Mouse (Mus musculus) heart, embryonic 13.5 days (tissue): Measurements from ENCODE around the gene Clip2. TPM values are rescaled to one million over a fixed set of nuclear protein-coding genes. Genes with fewer than 3 reads are reported as not detected.
A peak's percentile ranks its signal among the peaks of the same experiment; 100 is the strongest.

Experiments used
- ATAC-seq: fragments of 200-750 bp; cut with Nextera tagmentation; 2 replicates; pipeline ENCODE4 v1.8.0; 2017; ENCODE audit warnings: moderate TSS enrichment; ENCODE audit not compliant: insufficient number of reproducible peaks, low FRiP score, low TSS enrichment; ENCODE audit errors: extremely low read depth
- H3K27ac ChIP-seq: fragments of 300-500 bp; sonication (generic); replicated peaks from 2 replicates; pipeline ENCODE4 v1.5.1; 2015; ENCODE audit warnings: moderate library complexity, mild to moderate bottlenecking, inconsistent platforms
- H3K27me3 ChIP-seq: fragments of 300-500 bp; sonication (generic); replicated peaks from 2 replicates; pipeline ENCODE4 v1.6.1; 2015; ENCODE audit warnings: mild to moderate bottlenecking, inconsistent platforms
- H3K36me3 ChIP-seq: fragments of 300-500 bp; sonication (generic); 2 replicates; pipeline ENCODE4 v1.6.1; 2015; ENCODE audit warnings: mild to moderate bottlenecking, inconsistent platforms
- H3K4me1 ChIP-seq: fragments of 300-500 bp; sonication (generic); 2 replicates; pipeline ENCODE4 v1.6.1; 2015; ENCODE audit warnings: inconsistent platforms
- H3K4me2 ChIP-seq: fragments of 300-500 bp; sonication (generic); 2 replicates; pipeline ENCODE4 v1.6.1; 2015; ENCODE audit warnings: inconsistent platforms, mild to moderate bottlenecking, moderate library complexity
- H3K4me3 ChIP-seq: fragments of 300-500 bp; sonication (generic); 2 replicates; pipeline ENCODE4 v1.5.1; 2015; ENCODE audit warnings: moderate library complexity, mild to moderate bottlenecking, inconsistent platforms
- H3K9ac ChIP-seq: fragments of 300-500 bp; sonication (generic); 2 replicates; pipeline ENCODE4 v1.6.1; 2015; ENCODE audit warnings: inconsistent platforms, mild to moderate bottlenecking, moderate library complexity
- H3K9me3 ChIP-seq: fragments of 300-500 bp; sonication (generic); 2 replicates; pipeline ENCODE4 v1.6.1; 2016; ENCODE audit warnings: inconsistent platforms
- WGBS: fragments of 180-500 bp; shearing (Covaris S2); methylation state at CpG from one replicate; pipeline ENCODE4 v1.1.7; 2015; ENCODE audit warnings: mixed read lengths; 5-methylcytosine and 5-hydroxymethylcytosine counted together
- polyA plus RNA-seq: library from polyadenylated mRNA; unstranded; fragments of >200 nt; fragmentation: Nextera tagmentation; extraction: Ambion mirVana; gene quantifications from 2 replicates; pipeline ENCODE4 v1.2.1, GENCODE M21; 2015

The Clip2 gene
- polyA plus RNA-seq, 1 experiment from 2014 or later, result 2.0 TPM

DNA sequence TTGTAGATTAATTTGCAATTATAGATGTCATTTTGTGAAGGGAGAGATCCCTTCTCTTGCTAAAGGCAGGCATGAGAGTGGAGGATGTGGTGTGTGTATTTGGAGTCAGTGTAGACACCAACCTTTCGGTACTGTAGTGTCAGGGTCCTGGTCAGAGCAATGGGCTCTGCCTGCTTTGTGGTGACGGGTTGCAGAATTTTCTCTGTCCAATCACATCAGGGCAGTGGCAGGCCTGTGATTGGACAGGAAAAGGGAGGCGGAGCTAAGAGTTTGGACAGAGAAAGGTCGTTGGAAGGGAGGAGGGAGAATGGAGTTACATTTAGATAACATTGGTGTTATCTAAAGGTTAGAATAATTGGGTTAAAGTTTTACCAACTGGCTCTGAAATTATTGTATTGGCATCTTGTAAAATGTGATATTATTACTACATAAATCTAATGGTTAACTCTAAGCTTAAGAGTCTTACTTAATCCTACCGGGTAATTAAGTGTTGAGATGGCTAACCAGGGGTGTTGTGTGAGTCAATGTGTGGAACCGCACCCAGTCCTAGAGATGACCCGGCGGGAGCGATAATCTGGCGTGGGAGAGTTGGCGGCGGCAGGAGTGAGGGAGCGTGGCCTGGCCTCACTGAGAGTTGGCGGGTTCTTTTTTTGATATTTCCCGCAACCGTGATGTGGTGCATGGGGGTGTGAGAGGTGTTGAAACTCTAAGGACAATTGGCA is 8.4 kb upstream of the Clip2 start:
- Histone ChIP-seq H3K4me1 (peaks cover 5% of the 10 kb centered on the region), H3K9me3 (no peaks in the 10 kb centered on the region), H3K27ac (no peak overlapping the region), H3K4me2 (no peak overlapping the region), H3K9ac (no peak overlapping the region), H3K27me3 (no peaks in the 10 kb centered on the region), H3K4me3 (no peak overlapping the region), H3K36me3 (no peaks in the 10 kb centered on the region)
- 74% methylated on average over 16 of the region's 16 CpGs for WGBS
- ATAC-seq, result no peak

DNA sequence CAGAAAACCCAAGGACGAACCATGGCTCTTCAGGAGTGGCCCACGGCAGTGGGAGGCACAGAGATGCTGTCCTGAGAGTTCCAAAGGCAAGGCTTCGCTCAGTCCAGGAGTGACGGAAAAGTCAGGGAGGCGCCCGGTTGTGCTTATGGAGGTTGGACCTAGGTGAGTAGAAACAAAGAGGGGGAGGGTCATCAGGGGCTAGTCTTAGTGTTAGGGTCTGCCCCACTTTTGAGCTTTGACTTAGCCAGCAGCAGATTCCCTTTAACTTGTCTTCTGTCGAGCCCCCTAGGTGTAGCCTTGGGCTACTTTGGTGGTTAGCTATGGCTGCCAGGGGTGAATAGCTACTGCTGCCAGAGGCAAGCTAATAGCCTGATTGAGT is 7.8 kb upstream of the Clip2 start, which contains the start of gene Syna:
Gene Syna (minus strand): TSS at position 101 of the 379 bp plus-strand sequence.
- no peak for ATAC-seq
- Histone ChIP-seq H3K4me2 (no peak within 1 kb of the TSS), H3K4me1 (peaks cover 11% of the 10 kb centered on the region), H3K36me3 (no peaks in the 10 kb centered on the region), H3K9me3 (no peaks in the 10 kb centered on the region), H3K27ac (no peak within 1 kb of the TSS), H3K4me3 (no peak within 1 kb of the TSS), H3K9ac (no peak within 1 kb of the TSS), H3K27me3 (no peaks in the 10 kb centered on the region)
- WGBS, result 70% methylated on average over 7 of the region's 7 CpGs

DNA sequence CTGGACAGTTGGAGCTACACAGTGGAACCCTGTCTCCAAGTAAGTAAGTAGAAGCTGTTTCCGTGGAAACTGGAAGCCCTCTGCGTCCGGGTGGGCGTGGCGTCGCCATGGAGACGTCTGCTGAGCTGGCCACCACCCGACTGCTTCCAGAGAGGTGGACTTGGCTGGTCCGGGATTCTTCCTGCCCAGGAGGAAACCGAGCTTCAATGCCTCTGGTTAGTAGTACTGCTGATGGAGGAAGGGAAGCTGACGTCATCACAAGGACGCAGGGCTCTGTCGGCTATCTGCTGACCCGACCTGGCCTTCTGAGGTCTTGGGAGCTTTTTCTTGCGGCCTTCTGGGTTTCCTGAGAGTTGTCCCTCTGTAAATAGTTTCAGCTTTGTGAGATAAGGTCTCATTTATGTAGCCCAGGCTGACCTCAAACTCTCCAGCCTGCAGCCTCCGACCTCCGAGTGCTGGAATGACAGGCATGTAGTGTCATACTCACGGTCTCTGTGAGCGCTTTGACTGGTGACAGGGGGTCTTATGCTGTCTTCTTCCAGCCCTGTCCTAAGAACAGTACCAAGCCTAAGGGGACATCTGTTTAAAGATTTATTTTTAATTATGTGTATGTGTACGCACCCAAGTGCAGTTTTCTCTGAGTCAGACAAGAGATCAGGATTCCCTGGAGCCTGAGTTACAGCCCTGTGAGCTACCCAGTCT is 3.4 kb upstream of the Clip2 start:
- WGBS, result 10% methylated on average over 20 of the region's 20 CpGs
- H3K27ac ChIP-seq, result peak overlapping the region; percentile 49
- H3K4me1 ChIP-seq, result peaks cover 31% of the 10 kb centered on the region
- no peak for ATAC-seq
- H3K9me3 ChIP-seq, result no peaks in the 10 kb centered on the region
- 0 out of 2 replicates have a peak overlapping the region, but pooled peaks have one; percentile 5 for H3K4me3 ChIP-seq
- no peaks in the 10 kb centered on the region; the same call in 1 of the 2 replicates for H3K27me3 ChIP-seq
- peak overlapping the region; percentile 43 for H3K4me2 ChIP-seq
- no peak overlapping the region for H3K9ac ChIP-seq
- H3K36me3 ChIP-seq, result no peaks in the 10 kb centered on the region

DNA sequence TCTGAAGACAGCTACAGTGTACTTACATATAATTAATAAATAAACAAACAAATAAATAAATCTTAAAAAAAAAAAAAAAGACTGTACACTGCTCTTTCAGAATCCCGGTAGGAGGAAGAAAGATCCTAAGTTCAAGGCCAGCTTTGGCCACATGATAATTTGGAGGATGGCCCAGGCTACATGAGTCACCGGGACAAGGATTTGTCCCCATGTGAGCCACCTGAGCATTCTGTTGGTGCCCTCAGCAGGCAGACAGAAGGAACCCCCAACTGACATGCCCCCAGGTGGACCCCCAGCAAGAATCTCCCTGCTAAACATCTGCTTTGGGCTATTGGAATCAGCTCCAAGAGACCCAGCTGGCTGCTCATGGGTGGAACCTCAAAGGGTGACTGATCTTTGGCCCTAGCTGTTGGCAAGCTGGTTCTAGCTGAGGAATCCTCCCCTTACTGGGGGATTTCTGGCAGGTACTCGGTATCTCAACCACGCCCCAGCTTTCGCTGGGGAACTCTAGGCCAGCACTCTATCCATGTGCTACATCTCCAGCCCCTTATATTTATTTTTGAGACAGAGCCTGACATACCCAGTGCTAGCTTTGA is 1.8 kb upstream of the Clip2 start:
- H3K4me1 ChIP-seq, result peaks cover 37% of the 10 kb centered on the region
- no peak overlapping the region for H3K27ac ChIP-seq
- no peaks in the 10 kb centered on the region for H3K9me3 ChIP-seq
- no peak overlapping the region for H3K4me3 ChIP-seq
- no peak for ATAC-seq
- H3K27me3 ChIP-seq, result no peaks in the 10 kb centered on the region; the same call in 1 of the 2 replicates
- H3K4me2 ChIP-seq, result no peak overlapping the region
- WGBS, result 72% methylated on average over 5 of the region's 5 CpGs
- no peak overlapping the region for H3K9ac ChIP-seq
- H3K36me3 ChIP-seq, result no peaks in the 10 kb centered on the region

DNA sequence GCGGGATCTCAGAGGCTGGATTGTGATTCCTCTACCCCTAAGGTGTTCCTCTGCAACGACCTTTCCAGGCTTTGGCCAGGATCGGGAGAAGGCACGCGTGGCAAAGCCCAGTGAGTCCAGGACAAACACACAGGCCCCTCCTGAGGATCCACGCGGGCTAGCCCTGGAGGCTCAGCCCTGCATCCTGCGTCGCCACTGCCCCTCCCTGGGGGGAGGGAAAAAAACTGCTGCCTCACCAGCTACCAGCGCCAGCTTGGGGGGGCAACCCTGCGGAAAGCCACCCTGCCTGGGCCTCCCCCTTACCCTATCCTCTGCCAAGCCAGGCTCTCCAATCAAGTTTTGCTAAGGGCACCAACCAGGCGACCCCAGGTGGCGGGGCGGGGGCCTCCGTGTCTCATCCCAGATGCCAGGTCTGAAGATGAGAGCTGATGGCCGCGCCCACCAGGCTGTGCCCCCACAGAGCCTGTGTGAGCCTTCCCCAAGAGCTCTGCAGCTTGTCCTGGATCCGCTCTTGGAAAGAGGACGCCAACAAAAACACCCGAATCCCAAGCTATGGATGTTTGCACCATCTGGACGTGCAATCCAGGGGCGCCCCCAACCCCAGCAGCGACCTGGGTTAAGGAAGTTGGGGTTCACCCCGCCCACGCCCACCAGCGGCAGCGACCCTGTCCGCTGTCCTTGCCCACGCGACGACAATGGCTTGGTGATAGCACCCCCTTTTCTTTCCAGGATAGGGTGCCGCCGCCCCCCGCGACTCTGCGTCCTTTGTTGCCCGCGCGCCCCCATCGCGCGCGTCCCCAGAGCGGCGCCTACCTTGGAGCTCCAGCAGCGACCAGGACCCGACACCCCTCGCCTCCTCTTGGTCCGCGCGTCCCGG is 763 bp downstream of the Clip2 start:
- WGBS, result 2% methylated on average over 52 of the region's 52 CpGs
- Histone ChIP-seq H3K9ac (peak overlapping the region; percentile 94), H3K27ac (peak overlapping the region; percentile 92), H3K9me3 (no peaks in the 10 kb centered on the region), H3K4me2 (peak overlapping the region; percentile 92), H3K4me1 (peaks cover 44% of the 10 kb centered on the region), H3K4me3 (peak overlapping the region; percentile 86), H3K27me3 (no peaks in the 10 kb centered on the region; the same call in 1 of the 2 replicates), H3K36me3 (no peaks in the 10 kb centered on the region)
- no peak; the same call in 1 of the 2 replicates for ATAC-seq

DNA sequence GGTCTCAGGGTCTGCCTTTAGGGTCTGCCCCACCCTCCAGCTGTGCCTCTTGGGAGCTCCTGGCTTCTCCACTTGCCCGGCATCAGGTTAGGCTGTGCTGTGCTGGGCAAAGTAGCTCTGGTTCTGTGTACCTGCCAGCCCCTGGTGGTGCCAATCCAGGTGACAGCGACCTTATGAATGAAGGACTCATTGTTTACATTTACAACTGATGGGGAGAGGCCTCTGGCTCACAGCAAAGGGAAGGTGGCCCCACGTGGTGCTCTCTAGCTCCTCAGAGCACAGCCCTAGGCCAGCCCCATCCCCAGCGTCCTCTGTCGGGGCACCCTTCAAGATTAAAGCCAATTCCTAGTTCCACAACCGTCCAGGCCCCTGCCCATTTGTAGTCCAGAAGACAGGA is 1.4 kb downstream of the Clip2 start:
- no peaks in the 10 kb centered on the region for H3K36me3 ChIP-seq
- 8% methylated on average over 6 of the region's 6 CpGs for WGBS
- peak overlapping the region; percentile 92 for H3K27ac ChIP-seq
- ATAC-seq, result no peak
- H3K9ac ChIP-seq, result peak overlapping the region; percentile 94
- no peaks in the 10 kb centered on the region; the same call in 1 of the 2 replicates for H3K27me3 ChIP-seq
- peaks cover 41% of the 10 kb centered on the region for H3K4me1 ChIP-seq
- H3K4me3 ChIP-seq, result peak overlapping the region; percentile 86
- H3K4me2 ChIP-seq, result peak overlapping the region; percentile 92
- no peaks in the 10 kb centered on the region for H3K9me3 ChIP-seq

DNA sequence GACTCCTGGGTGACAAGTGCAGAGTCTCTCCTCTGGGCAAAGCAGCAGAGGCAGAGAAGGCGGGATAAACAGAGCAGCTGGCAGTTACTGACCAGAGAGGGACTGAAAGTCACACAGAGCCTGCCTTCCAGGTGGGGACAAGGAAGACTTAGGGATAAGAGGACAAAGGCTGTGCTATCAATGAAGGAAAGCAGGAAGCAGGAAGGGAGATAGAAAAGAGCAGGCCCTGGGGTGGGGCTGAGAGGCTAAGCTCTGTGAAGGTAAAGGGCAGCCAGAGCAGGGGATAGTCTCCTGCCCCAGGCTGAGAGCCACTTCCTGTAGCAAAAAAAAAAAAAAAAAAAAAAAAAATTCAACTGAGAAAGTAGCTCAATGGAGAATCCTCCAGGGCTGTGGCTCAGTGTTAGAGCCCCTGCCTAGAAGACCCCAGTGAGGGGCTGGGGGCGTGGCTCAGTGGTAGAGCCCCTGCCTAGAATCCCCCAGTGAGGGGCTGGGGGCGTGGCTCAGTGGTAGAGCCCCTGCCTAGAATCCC is 2.5 kb downstream of the Clip2 start:
- ATAC-seq, result no peak
- Histone ChIP-seq H3K4me3 (no peak overlapping the region; the same call in 1 of the 2 replicates), H3K36me3 (no peaks in the 10 kb centered on the region), H3K9ac (no peak overlapping the region), H3K27ac (no peak overlapping the region), H3K27me3 (no peaks in the 10 kb centered on the region; the same call in 1 of the 2 replicates), H3K9me3 (no peaks in the 10 kb centered on the region), H3K4me2 (peak overlapping the region; percentile 20; the same call in 1 of the 2 replicates), H3K4me1 (peaks cover 32% of the 10 kb centered on the region)
- WGBS, result 78% methylated on average over 3 of the region's 3 CpGs

DNA sequence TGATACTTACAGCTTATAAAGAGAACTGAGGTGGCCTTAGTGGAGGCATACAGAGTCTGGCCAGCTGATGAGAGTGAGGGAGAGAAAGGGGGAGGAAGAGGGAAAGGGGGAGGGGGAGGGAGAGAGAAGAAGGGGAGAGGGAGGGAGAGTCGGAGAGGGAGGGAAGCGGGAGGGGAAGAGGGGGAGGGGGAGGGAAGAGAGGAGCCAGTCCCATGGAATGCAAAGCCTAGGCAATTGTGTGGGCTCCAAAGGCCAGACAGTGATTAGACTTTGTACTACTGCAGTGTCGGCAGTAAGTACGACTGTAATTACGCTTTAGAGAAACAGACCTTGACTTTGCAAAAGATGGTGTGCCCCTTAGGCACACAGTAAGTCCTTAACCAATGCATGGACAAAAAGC is 3.9 kb downstream of the Clip2 start:
- Histone ChIP-seq H3K27me3 (no peaks in the 10 kb centered on the region; the same call in 1 of the 2 replicates), H3K4me1 (peaks cover 34% of the 10 kb centered on the region), H3K4me2 (no peak overlapping the region), H3K9me3 (no peaks in the 10 kb centered on the region), H3K27ac (no peak overlapping the region), H3K9ac (no peak overlapping the region), H3K4me3 (no peak overlapping the region), H3K36me3 (no peaks in the 10 kb centered on the region)
- WGBS, result 53% methylated on average over 5 of the region's 5 CpGs
- no peak for ATAC-seq

DNA sequence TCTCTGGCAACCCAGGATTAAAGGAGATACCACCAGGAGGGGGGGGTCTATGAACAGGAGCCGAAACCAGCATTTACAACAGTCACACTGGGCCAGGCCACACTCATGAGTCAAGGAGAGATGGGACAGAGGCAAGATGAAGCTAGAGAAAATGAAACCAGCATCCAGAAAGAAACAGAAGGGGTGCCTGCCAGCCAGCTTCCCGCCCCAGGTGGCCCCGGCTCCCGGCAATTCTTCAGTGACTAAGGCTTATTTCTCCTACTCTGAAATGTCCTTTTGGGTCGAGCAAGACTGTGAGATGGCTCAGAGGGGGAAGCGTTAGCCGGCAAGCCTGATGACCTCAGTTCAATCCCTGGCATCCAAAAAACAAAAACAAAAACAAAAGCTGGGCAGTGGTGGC is 5.4 kb downstream of the Clip2 start:
- Histone ChIP-seq H3K4me3 (no peak overlapping the region), H3K9ac (no peak overlapping the region), H3K27me3 (no peaks in the 10 kb centered on the region; the same call in 1 of the 2 replicates), H3K36me3 (no peaks in the 10 kb centered on the region), H3K27ac (no peak overlapping the region), H3K4me1 (peaks cover 30% of the 10 kb centered on the region), H3K4me2 (no peak overlapping the region), H3K9me3 (no peaks in the 10 kb centered on the region)
- 81% methylated on average over 7 of the region's 7 CpGs for WGBS
- ATAC-seq, result no peak

DNA sequence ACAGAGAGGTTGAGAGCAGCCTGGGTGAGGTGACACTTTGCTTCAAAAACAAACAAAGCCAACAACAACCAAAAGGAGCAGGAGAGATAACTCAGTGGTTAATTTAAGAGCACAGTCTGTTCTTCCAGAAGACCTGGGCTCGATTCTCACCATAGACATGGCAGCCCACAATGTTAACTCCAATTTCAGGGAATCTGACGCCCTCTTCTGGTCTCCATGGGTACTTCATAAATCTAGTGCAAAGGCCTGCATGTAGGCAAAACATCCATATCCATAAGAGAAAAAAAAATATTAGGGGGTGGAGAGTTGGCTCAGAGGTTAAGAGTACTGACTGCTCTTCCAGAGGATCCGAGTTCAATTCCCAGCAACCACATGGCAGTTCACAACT is 7.0 kb downstream of the Clip2 start:
- Histone ChIP-seq H3K4me2 (no peak overlapping the region), H3K27me3 (no peaks in the 10 kb centered on the region), H3K9ac (no peak overlapping the region), H3K9me3 (no peaks in the 10 kb centered on the region), H3K4me3 (no peak overlapping the region), H3K4me1 (peaks cover 32% of the 10 kb centered on the region), H3K27ac (no peak overlapping the region), H3K36me3 (no peaks in the 10 kb centered on the region)
- ATAC-seq, result no peak
- WGBS, result 44% methylated on average over 3 of the region's 3 CpGs
